Mouse (Mus musculus): ENCODE data around the gene 6430548M08Rik.

GRCm38 (mm10) chr8:120140769-120141168 is 26.8 kb downstream of the 6430548M08Rik start:
- no peak for TF ChIP-seq CTCF (conservative IDR thresholded peaks at IDR 0.05; ENCODE audit: insufficient read depth, insufficient read length, low read depth, low read length)
- no peak for TF ChIP-seq POLR2A (IDR thresholded peaks at IDR 0.05; ENCODE audit: low read depth, low read length)
